Mouse (Mus musculus) cortical plate, adult 2 months (tissue): ENCODE data around the gene Vgf.

ENCODE experiments used
- CTCF ChIP-seq: fragments of 200-500 bp; IDR thresholded peaks from 2 replicates; pipeline ENCODE4 v1.5.1; 2011; ENCODE audit warnings: mild to moderate bottlenecking, control low read depth, low read length; ENCODE audit not compliant: insufficient read depth; ENCODE audit errors: extremely low read depth
- POLR2A ChIP-seq: fragments of 200-500 bp; IDR thresholded peaks from 2 replicates; pipeline ENCODE4 v1.6.1; 2011; ENCODE audit warnings: mild to moderate bottlenecking, low read length, control low read depth; ENCODE audit not compliant: insufficient read depth; ENCODE audit errors: extremely low read depth

- no peak for TF ChIP-seq CTCF
- TF ChIP-seq POLR2A, result no peak
Measured at GRCm38 (mm10) chr5:137054299-137054698, 28.1 kb downstream of the Vgf start.
